Mouse (Mus musculus) erythroblast, adult 5-6 weeks (primary cell): Measurements from ENCODE around the gene Gcc2. TPM values are rescaled to one million over a fixed set of nuclear protein-coding genes. Genes with fewer than 3 reads are reported as not detected.
"Not testable (repeated sequence)": the region's sequence is repeated elsewhere in the genome, so short reads cannot be mapped to it uniquely, and the experiment has no call there.

ENCODE experiments used
- ATAC-seq: replicated peaks from 2 replicates; pipeline ENCODE4 v1.8.0; 2016; ENCODE audit warnings: moderate number of reproducible peaks, mild to moderate bottlenecking, moderate TSS enrichment, inconsistent platforms; ENCODE audit not compliant: poor library complexity, low FRiP score, severe bottlenecking
- total RNA-seq, 2 experiments: library from RNA; stranded (forward) in 1 of 2; stranded (reverse) in 1 of 2; fragments of 150-400 nt in 1 of 2; fragments of 200-764, 138-1000 nt in 1 of 2; gene quantifications; 2 replicates each; pipeline versions ENCODE4 v1.2.3 to v1.2.4; 2015 to 2017; ENCODE audit warnings: low replicate concordance in 2 of 2

Gene Gcc2
- 6.0 and 16.9 TPM in 2 replicates for total RNA-seq (2015; ENCODE audit: low replicate concordance)
- 8.5 and 23.1 TPM in 2 replicates for total RNA-seq (2017; ENCODE audit: low replicate concordance)

DNA sequence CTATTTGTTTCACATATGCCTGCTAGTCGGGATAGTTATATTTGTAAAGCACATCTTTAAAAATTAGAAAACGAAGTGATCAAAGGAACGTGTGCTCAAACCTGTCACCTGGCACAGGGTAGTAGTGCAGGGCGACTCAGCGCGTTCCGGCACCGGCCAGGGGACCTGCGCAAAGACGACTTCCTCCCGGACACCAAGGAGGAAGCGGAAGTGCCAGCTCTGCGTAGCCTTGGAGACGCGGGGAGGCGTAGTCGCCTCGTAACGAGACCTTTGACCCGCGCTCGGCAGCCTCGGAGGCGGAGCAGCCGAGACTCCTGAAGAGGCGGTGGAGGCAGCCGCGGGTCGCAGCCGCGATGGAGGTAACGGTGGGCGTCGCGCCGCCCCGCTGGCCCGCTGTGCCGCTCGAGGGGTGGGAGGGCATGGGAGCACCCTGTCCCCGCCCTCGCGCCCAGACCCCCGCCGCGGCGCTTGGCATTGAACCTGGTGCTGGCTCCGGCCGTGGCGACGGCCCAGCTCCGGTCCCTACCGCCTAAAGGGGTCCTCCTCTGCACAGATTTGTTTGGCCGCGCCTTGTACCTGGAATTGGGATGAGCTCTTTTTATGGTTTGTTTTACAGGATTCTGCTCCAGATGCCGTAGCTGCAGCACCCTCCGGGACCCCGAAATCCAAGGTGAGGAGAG, at the start of gene Gcc2:
Gene Gcc2, plus strand, starts transcription at position 285 of the 680 bp plus-strand sequence.
- peak; percentile 100 for ATAC-seq

DNA sequence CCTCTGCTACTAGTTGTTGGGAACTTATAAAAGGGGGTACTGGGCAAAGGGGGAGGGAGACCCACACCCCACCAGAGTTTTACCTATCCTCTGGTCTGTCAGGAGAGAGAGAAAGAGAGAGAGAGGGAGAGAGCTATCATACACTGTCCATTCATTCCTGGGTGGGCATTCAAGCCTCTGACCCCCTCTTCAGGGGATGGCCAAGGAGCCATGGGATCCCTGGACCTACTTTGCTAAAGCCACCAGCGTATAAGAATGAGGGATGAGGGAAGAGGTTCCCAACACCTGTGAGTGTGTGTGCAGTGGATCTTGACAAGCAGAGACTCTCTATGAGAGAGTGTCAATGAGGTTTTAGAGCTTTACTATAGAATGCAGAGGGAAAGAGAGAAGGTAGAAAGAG, 49.3 kb upstream of the Gcc2 start:
- no peak for ATAC-seq

- ATAC-seq: no peak
Measured at GRCm38 (mm10) chr10:58206639-58207404, 48.5 kb upstream of the Gcc2 start.

GRCm38 (mm10) chr10:58209710-58210467, 45.4 kb upstream of the Gcc2 start:
- ATAC-seq: no peak

GRCm38 (mm10) chr10:58210514-58210913, 44.8 kb upstream of the Gcc2 start:
- no peak for ATAC-seq

DNA sequence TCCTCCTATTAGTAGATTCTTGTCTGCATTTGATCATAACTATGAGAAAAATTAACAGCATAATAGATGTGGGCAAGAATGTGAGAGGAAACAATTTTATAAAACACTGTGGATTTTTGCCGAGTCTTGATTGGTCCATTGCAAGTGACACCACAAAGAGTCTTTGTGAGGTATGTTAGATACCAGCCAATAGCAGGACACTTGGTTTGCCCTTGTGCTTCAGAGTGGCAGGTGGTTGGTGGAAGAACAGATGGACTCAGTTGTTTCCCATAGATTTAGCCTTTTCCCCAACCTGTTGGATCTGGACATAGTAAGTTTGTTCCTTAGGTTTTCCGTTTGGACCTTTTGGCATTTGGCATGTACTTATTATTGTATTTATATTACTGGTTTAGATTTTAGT, 44.1 kb upstream of the Gcc2 start:
- ATAC-seq: no peak

DNA sequence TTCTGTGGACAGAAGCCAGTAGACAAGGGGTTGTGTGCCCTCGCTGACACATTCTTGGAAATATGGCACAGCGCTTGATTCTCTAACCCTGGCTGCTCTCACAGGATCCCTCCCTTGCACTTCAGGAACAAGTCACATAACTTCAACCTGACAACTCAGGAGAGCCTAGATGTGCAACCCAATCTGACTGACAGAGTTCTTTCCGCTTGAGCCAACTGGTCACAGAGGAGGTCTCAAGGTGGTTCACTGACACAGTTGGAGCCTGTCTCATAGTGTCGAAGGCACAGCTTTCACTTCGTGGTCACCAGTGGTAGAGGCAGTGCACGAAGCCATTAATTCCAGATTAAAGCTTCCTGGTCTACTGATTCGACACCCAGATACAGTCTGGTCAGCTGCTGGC, 43.1 kb upstream of the Gcc2 start:
- no peak for ATAC-seq

- no peak for ATAC-seq
Measured at GRCm38 (mm10) chr10:58214497-58214896, 40.8 kb upstream of the Gcc2 start.

- no peak for ATAC-seq
Measured at GRCm38 (mm10) chr10:58214934-58215333, 40.4 kb upstream of the Gcc2 start.

- no peak for ATAC-seq
Measured at GRCm38 (mm10) chr10:58215353-58215752, 39.9 kb upstream of the Gcc2 start.

DNA sequence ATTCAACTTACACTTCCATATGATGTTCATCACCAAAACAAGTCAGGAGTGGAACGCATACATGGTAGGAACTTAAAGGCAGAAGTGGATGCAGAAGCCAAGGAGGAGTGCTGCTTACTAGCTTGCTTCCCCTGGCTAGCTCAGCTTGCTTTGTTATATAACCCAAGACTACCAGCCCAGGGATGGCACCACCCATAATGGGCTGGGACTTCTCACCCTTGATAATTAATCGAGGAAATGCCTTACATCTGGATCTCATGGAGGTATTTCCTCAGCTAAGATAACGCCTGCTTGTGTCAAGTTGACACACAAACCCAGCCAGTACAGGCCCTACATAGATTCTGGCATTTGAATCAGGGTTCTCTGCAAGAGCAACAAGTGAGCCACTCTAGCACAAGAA, 37.9 kb upstream of the Gcc2 start:
- no peak for ATAC-seq

DNA sequence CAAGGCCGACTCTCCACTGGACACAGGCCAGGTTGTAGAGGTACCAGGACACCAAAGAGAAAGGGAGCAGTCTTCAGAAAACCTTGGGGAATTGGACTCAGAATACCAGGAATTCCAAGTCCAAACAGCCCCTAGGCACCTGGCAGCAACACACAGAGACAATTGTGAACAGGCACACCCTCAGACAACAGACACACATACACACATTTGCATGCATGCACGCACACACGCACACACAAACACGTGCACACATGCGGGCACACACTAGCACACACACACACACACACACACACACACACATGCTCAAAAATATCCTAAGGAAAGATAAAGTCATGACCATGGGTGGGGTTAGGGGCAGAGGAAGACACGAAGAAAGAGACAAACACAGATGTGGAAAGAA, 34.6 kb upstream of the Gcc2 start:
- no peak for ATAC-seq

DNA sequence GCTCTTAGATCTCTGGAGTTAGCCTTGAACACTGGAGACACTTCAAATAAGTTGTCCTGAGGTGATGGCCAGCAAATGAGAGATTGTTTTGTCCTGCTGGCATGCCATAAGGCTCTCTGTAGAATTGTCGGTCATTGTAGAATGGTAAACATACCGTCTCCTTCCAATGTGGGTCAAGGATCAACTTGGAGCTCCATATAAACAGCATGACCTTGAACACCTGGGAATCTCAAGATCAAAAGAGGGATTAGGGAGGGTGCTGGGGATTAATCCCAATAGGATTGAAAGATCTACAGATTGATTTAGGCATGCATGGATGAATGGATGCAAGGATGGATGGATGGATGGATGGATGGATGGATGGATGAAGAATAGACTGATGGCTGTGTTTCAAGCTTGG, 33.7 kb upstream of the Gcc2 start:
- not testable (repeated sequence) for ATAC-seq

- ATAC-seq: not testable (repeated sequence)
Measured at GRCm38 (mm10) chr10:58223161-58223560, 32.1 kb upstream of the Gcc2 start.

- not testable (repeated sequence) for ATAC-seq
Measured at GRCm38 (mm10) chr10:58223972-58224805, 31.1 kb upstream of the Gcc2 start.

GRCm38 (mm10) chr10:58224827-58225785, 30.2 kb upstream of the Gcc2 start, which contains the start of gene AW822073:
Gene AW822073, minus strand, starts transcription at chr10:58224930.
- not testable (repeated sequence) for ATAC-seq

DNA sequence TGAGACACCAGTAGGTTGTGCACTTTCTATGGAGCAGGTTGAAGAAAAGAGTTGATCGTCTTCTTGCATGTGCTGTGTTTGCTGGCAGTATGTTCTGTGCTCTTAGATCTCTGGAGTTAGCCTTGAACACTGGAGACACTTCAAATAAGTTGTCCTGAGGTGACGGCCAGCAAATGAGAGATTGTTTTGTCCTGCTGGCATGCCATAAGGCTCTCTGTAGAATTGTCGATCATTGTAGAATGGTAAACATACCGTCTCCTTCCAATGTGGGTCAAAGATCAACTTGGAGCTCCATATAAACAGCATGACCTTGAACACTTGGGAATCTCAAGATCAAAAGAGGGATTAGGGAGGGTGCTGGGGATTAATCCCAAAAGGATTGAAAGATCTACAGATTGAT, 28.9 kb upstream of the Gcc2 start:
- ATAC-seq: not testable (repeated sequence)

- ATAC-seq: not testable (repeated sequence)
Measured at GRCm38 (mm10) chr10:58227798-58228197, 27.5 kb upstream of the Gcc2 start.
